Mouse (Mus musculus) CH12.LX (cell line): ENCODE data around the gene Ift81. TPM values are rescaled to one million over a fixed set of nuclear protein-coding genes. Genes with fewer than 3 reads are reported as not detected.

Experiments used
- DNase-seq: peaks from one replicate; pipeline ENCODE4 v3.0.0-alpha.2; 2013; ENCODE audit errors: extremely low read depth
- H3K27ac ChIP-seq: 2 replicates; pipeline ENCODE4 v1.5.1; 2012; ENCODE audit warnings: low read depth, mild to moderate bottlenecking, control low read depth, moderate library complexity; ENCODE audit not compliant: insufficient read depth
- H3K27me3 ChIP-seq: replicated peaks from 2 replicates; pipeline ENCODE3; 2012; ENCODE audit warnings: inconsistent platforms
- H3K36me3 ChIP-seq, 2 experiments: replicated peaks in 1 of 2; 2 replicates each; pipeline versions ENCODE3 to v1.6.1; 2012; ENCODE audit warnings: inconsistent platforms in 1 of 2, low read length in 1 of 2, mild to moderate bottlenecking in 1 of 2, mixed read lengths in 1 of 2, moderate library complexity in 1 of 2; ENCODE audit not compliant: control insufficient read depth in 1 of 2, insufficient read depth in 1 of 2
- H3K4me1 ChIP-seq, 2 experiments: 2 replicates each; pipeline ENCODE4 v1.6.1; 2012; ENCODE audit warnings: inconsistent platforms in 1 of 2, moderate library complexity in 1 of 2; ENCODE audit not compliant: insufficient read depth in 2 of 2, control insufficient read depth in 1 of 2
- H3K4me2 ChIP-seq: 2 replicates; pipeline ENCODE4 v1.6.1; 2012; ENCODE audit warnings: low read depth, mild to moderate bottlenecking, control low read depth; ENCODE audit not compliant: poor library complexity, insufficient read depth, severe bottlenecking
- H3K4me3 ChIP-seq, 3 experiments: fragments of 150-350 bp in 1 of 3; sonication (generic) in 1 of 3; replicated peaks in 1 of 3; 2 replicates each; pipeline versions ENCODE3 to v1.5.1; 2011 to 2012; ENCODE audit warnings: low read depth in 2 of 3, low read length in 2 of 3, mild to moderate bottlenecking in 2 of 3, moderate library complexity in 2 of 3, control low read depth in 1 of 3, improper control_type of control experiment in 1 of 3, inconsistent platforms in 1 of 3, mixed read lengths in 1 of 3; ENCODE audit not compliant: poor library complexity in 1 of 3
- H3K79me2 ChIP-seq: replicated peaks from 2 replicates; pipeline ENCODE4 v1.6.1; 2012; ENCODE audit warnings: mild to moderate bottlenecking, moderate library complexity; ENCODE audit not compliant: control insufficient read depth, poor library complexity, insufficient read depth, severe bottlenecking; ENCODE audit errors: extremely low read depth
- H3K9ac ChIP-seq: 2 replicates; pipeline ENCODE4 v1.6.1; 2012; ENCODE audit warnings: low read depth, mild to moderate bottlenecking, control low read depth, moderate library complexity; ENCODE audit not compliant: insufficient read depth
- H3K9me3 ChIP-seq: replicated peaks from 2 replicates; pipeline ENCODE3; 2012; ENCODE audit warnings: low read length, inconsistent platforms, mixed read lengths
- BHLHE40 ChIP-seq: IDR thresholded peaks from 2 replicates; pipeline ENCODE4 v1.6.1; 2011; ENCODE audit warnings: mild to moderate bottlenecking, low read depth, low read length, improper control_type of control experiment
- CHD1 ChIP-seq: IDR thresholded peaks from 2 replicates; pipeline ENCODE4 v1.6.1; 2012; ENCODE audit warnings: low read depth, low read length, improper control_type of control experiment, inconsistent platforms
- EP300 ChIP-seq: IDR thresholded peaks from 2 replicates; pipeline ENCODE4 v1.6.1; 2011; ENCODE audit warnings: low read length, improper control_type of control experiment
- GABPA ChIP-seq: IDR thresholded peaks from 2 replicates; pipeline ENCODE4 v1.6.1; 2012; ENCODE audit warnings: low read depth, low read length, improper control_type of control experiment, inconsistent platforms; ENCODE audit not compliant: insufficient replicate concordance
- JUND ChIP-seq: conservative IDR thresholded peaks from 2 replicates; pipeline ENCODE4 v1.6.1; 2011; ENCODE audit warnings: low read depth, low read length, improper control_type of control experiment
- MYC ChIP-seq: IDR thresholded peaks from 2 replicates; pipeline ENCODE4 v1.6.1; 2011; ENCODE audit warnings: low read depth, mild to moderate bottlenecking, improper control_type of control experiment, low read length
- POLR2A ChIP-seq: IDR thresholded peaks from 2 replicates; pipeline ENCODE4 v1.6.1; 2011; ENCODE audit warnings: low read depth, mild to moderate bottlenecking, improper control_type of control experiment, low read length
- POLR2AphosphoS2 ChIP-seq: IDR thresholded peaks from 2 replicates; pipeline ENCODE4 v1.6.1; 2011; ENCODE audit warnings: low read depth, low read length, improper control_type of control experiment
- RAD21 ChIP-seq: IDR thresholded peaks from 2 replicates; pipeline ENCODE4 v1.6.1; 2011; ENCODE audit warnings: low read depth, mild to moderate bottlenecking, low read length, improper control_type of control experiment, moderate library complexity
- USF1 ChIP-seq: IDR thresholded peaks from 2 replicates; pipeline ENCODE4 v1.6.1; 2014; ENCODE audit warnings: low read depth, mild to moderate bottlenecking, inconsistent platforms, low read length, improper control_type of control experiment
- ZKSCAN1 ChIP-seq: IDR thresholded peaks from 2 replicates; pipeline ENCODE4 v1.6.1; 2012; ENCODE audit warnings: low read depth, inconsistent platforms, low read length, improper control_type of control experiment, borderline replicate concordance
- ZNF384 ChIP-seq: IDR thresholded peaks from 2 replicates; pipeline ENCODE4 v1.6.1; 2012; ENCODE audit warnings: low read depth, low read length, improper control_type of control experiment, inconsistent platforms
- dilution Hi-C: fragments of 300-500 bp; cut with MboI; formaldehyde crosslinking; loops from 2 replicates; pipeline ENCODE4 v1.14.3; 2020; ENCODE audit warnings: low sequenced_read_pairs; ENCODE audit not compliant: extremely low pct_unique_long_range_greater_than_20kb, extremely low pct_ligation_motif_present
- in situ Hi-C: fragments of 300-500 bp; cut with MboI; formaldehyde crosslinking; loops from 3 replicates; pipeline ENCODE4 v1.14.3; 2019; ENCODE audit warnings: low sequenced_read_pairs, low pct_ligation_motif_present, low pct_unique_long_range_greater_than_20kb, mixed read lengths
- polyA plus RNA-seq: library from polyadenylated mRNA; unstranded; fragments of >175 nt; gene quantifications from 2 replicates; pipeline ENCODE4 v1.2.1, GENCODE M21; 2012; ENCODE audit warnings: low read depth; ENCODE audit not compliant: insufficient read length
- total RNA-seq, 2 experiments: library from RNA; depleted of rRNA; stranded (reverse); fragments of 300-350 nt in 1 of 2; fragments of >200 nt in 1 of 2; gene quantifications; 2 replicates each; pipeline ENCODE4 v1.2.3; 2012 to 2014

Gene Ift81
- total and polyA plus RNA-seq, 3 experiments, result 3.1 to 5.0 (median 4.1) TPM

- TF ChIP-seq MYC (peak; percentile 36; the same call in 1 of the 2 replicates), ZNF384 (no peak), EP300 (no peak), BHLHE40 (no peak)
Measured at GRCm38 (mm10) chr5:122627243-122627642, 12.9 kb upstream of the Ift81 start (continued).

GRCm38 (mm10) chr5:122625565-122626252, 11.4 kb upstream of the Ift81 start:
- Histone ChIP-seq H3K36me3 (no peaks in the 10 kb centered on the region), H3K4me1 (peaks cover 2 to 6% of the 10 kb centered on the region in 2 experiments; a peak in 1 of 4 replicates)
- TF ChIP-seq JUND (no peak), RAD21 (no peak), USF1 (peak; percentile 25), POLR2AphosphoS2 (no peak), POLR2A (no peak), GABPA (no peak), CHD1 (no peak), ZKSCAN1 (no peak)
- TF ChIP-seq, all 38 proteins: peak for 1
- no peak overlapping the region for H3K27ac ChIP-seq
- H3K79me2 ChIP-seq, result no peaks in the 10 kb centered on the region
- H3K27me3 ChIP-seq, result no peaks in the 10 kb centered on the region
- no peak for DNase-seq
- dilution Hi-C loops, result no loop called here
- H3K9me3 ChIP-seq, result no peaks in the 10 kb centered on the region
- H3K4me3 ChIP-seq, result no peak overlapping the region
- in situ Hi-C loops, result loop anchor here (25.0 kb wide), 1 partner anchor 488 kb away; the partner anchor contains the start of gene Ccdc63
- H3K4me2 ChIP-seq, result no peak overlapping the region
- H3K9ac ChIP-seq, result no peak overlapping the region

- Histone ChIP-seq H3K4me1 (peaks cover 2 to 3% of the 10 kb centered on the region in 2 experiments; a peak in 1 of 4 replicates), H3K4me2 (no peak overlapping the region), H3K27me3 (no peaks in the 10 kb centered on the region), H3K36me3 (no peaks in the 10 kb centered on the region), H3K4me3 (no peak overlapping the region), H3K27ac (no peak overlapping the region), H3K9me3 (no peaks in the 10 kb centered on the region), H3K9ac (no peak overlapping the region), H3K79me2 (no peaks in the 10 kb centered on the region)
- in situ Hi-C loops (loop anchor here (25.0 kb wide), 2 partner anchors 113 to 488 kb away; partner anchors contain the start of genes Atp2a2 and Ccdc63), dilution Hi-C loops (no loop called here)
- DNase-seq, result no peak
- peak; percentile 19; the same call in 1 of the 2 replicates for TF ChIP-seq USF1
- no peak for TF ChIP-seq ZNF384
Measured at GRCm38 (mm10) chr5:122624952-122625479, 10.7 kb upstream of the Ift81 start.
